18 mouse cellular contexts compared by ENCODE assay signal in genomic region chr4:97816753-97817152, GRCm38 (mm10). TPM values are rescaled to one million over a fixed set of nuclear protein-coding genes. Genes with fewer than 3 reads are reported as not detected.
"Had no signal": no experiment of that assay in that cellular context is flagged by ENCODE, and none has a peak within 500 bp of the region (broad histone marks: within the 10 kb centered on the region; RNA-seq: fewer than 3 reads in every experiment).

No protein-coding gene starts in this region.

- H3K4me1 ChIP-seq: midbrain, embryonic 15.5 days; neural tube, embryonic 12.5 days; stomach, embryonic 15.5 days had no signal

- DNase-seq: kidney, adult 18-20 months; kidney, adult 9 months; kidney, postnatal 14 days; kidney, postnatal 4 days; left cerebral cortex, postnatal 4 days; lung, adult 2 months; right cerebral cortex, postnatal 25 days; spleen, adult 18-20 months; thymus, postnatal 25 days had no signal

- ATAC-seq: midbrain, embryonic 15.5 days had no signal

- H3K9me3 ChIP-seq: limb, embryonic 12.5 days; limb, embryonic 15.5 days; midbrain, embryonic 12.5 days; midbrain, embryonic 15.5 days; neural tube, embryonic 12.5 days; neural tube, embryonic 15.5 days; stomach, embryonic 15.5 days had no signal

- H3K9ac ChIP-seq: limb, embryonic 12.5 days; limb, embryonic 15.5 days; liver, embryonic 14.5 days; midbrain, embryonic 12.5 days; midbrain, embryonic 15.5 days; neural tube, embryonic 12.5 days; neural tube, embryonic 15.5 days; stomach, embryonic 15.5 days had no signal

- H3K36me3 ChIP-seq: limb, embryonic 12.5 days; limb, embryonic 15.5 days; midbrain, embryonic 12.5 days; midbrain, embryonic 15.5 days; neural tube, embryonic 12.5 days; neural tube, embryonic 15.5 days; stomach, embryonic 15.5 days had no signal

- H3K4me3 ChIP-seq: limb, embryonic 12.5 days; limb, embryonic 15.5 days; midbrain, embryonic 12.5 days; midbrain, embryonic 15.5 days; neural tube, embryonic 12.5 days; neural tube, embryonic 15.5 days; stomach, embryonic 15.5 days had no signal

- H3K27me3 ChIP-seq: limb, embryonic 12.5 days; limb, embryonic 15.5 days; midbrain, embryonic 15.5 days; neural tube, embryonic 12.5 days; neural tube, embryonic 15.5 days; stomach, embryonic 15.5 days had no signal

- H3K27ac ChIP-seq: limb, embryonic 12.5 days; limb, embryonic 15.5 days; liver, embryonic 14.5 days; macrophage; midbrain, embryonic 12.5 days; midbrain, embryonic 15.5 days; neural tube, embryonic 12.5 days; neural tube, embryonic 15.5 days; stomach, embryonic 15.5 days had no signal

- H3K4me2 ChIP-seq: limb, embryonic 12.5 days; limb, embryonic 15.5 days; midbrain, embryonic 12.5 days; midbrain, embryonic 15.5 days; neural tube, embryonic 12.5 days; neural tube, embryonic 15.5 days; stomach, embryonic 15.5 days had no signal

RNA-seq across cellular contexts. Expression of gene E130114P18Rik, which starts 38.9 kb away (rescaled TPM):
- polyA plus RNA-seq: liver, embryonic 14.5 days; macrophage had no signal
